Mouse (Mus musculus): ENCODE measurements at regions not wholly inside any gene's neighbourhood (a gene's known extent, or its start where the extent isn't known, plus 50 kb on each side); places are given as distances from the start of the nearest gene placed in this dataset.

GRCm38 (mm10) chr11:114462755-114463374, 205.5 kb upstream of the Rpl38 start:
- in situ Hi-C loops (cut with MboI; ENCODE audit: low pct_unique_long_range_greater_than_20kb in 1 of 2, low sequenced_read_pairs in 2 of 2, unreplicated experiment in 1 of 2), result no loop called here

GRCm38 (mm10) chr11:114454876-114455330, 213.4 kb upstream of the Rpl38 start:
- in situ Hi-C loops (cut with MboI; ENCODE audit: low pct_unique_long_range_greater_than_20kb in 1 of 2, low sequenced_read_pairs in 2 of 2, unreplicated experiment in 1 of 2), result no loop called here

- in situ Hi-C loops (cut with MboI; ENCODE audit: low pct_unique_long_range_greater_than_20kb in 1 of 2, low sequenced_read_pairs in 2 of 2, unreplicated experiment in 1 of 2), result no loop called here
These were observed 219.4 kb upstream of the Rpl38 start for GRCm38 (mm10) chr11:114448776-114449401.

- in situ Hi-C loops (cut with MboI; ENCODE audit: low pct_unique_long_range_greater_than_20kb in 1 of 2, low sequenced_read_pairs in 2 of 2, unreplicated experiment in 1 of 2), result no loop called here
These were observed 220.9 kb upstream of the Rpl38 start for GRCm38 (mm10) chr11:114447461-114447847.

GRCm38 (mm10) chr11:114446617-114447460, 221.5 kb upstream of the Rpl38 start:
- in situ Hi-C loops (cut with MboI; ENCODE audit: low pct_unique_long_range_greater_than_20kb in 1 of 2, low sequenced_read_pairs in 2 of 2, unreplicated experiment in 1 of 2), result no loop called here

GRCm38 (mm10) chr11:114446075-114446616, 222.2 kb upstream of the Rpl38 start:
- in situ Hi-C loops (cut with MboI; ENCODE audit: low pct_unique_long_range_greater_than_20kb in 1 of 2, low sequenced_read_pairs in 2 of 2, unreplicated experiment in 1 of 2), result no loop called here

DNA sequence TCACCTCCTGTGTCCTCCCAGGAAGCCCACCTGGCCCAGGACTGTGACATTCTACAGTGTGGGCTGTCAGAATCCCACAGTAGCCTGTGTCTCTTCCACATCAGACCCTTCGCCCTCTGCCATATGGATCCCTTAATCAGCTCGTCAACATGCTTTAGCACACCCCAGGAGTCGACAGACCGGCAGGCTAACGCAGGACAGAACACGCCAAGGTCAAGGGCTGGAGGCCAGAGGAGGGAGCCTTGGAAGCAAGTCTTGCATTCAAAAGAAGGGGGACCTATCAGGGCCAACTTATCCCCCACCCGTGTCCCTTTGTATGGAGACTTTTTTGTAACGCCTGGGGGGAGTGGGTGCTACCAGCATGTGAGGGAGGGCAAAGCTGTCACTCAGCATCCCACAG, 224.1 kb upstream of the Rpl38 start:
- in situ Hi-C loops (cut with MboI; ENCODE audit: low pct_unique_long_range_greater_than_20kb in 1 of 2, low sequenced_read_pairs in 2 of 2, unreplicated experiment in 1 of 2), result no loop called here

GRCm38 (mm10) chr11:114443444-114443843, 224.9 kb upstream of the Rpl38 start:
- in situ Hi-C loops (cut with MboI; ENCODE audit: low pct_unique_long_range_greater_than_20kb in 1 of 2, low sequenced_read_pairs in 2 of 2, unreplicated experiment in 1 of 2), result no loop called here

GRCm38 (mm10) chr11:114439314-114439713, 229.0 kb upstream of the Rpl38 start:
- in situ Hi-C loops (cut with MboI; ENCODE audit: low pct_unique_long_range_greater_than_20kb in 1 of 2, low sequenced_read_pairs in 2 of 2, unreplicated experiment in 1 of 2), result no loop called here

DNA sequence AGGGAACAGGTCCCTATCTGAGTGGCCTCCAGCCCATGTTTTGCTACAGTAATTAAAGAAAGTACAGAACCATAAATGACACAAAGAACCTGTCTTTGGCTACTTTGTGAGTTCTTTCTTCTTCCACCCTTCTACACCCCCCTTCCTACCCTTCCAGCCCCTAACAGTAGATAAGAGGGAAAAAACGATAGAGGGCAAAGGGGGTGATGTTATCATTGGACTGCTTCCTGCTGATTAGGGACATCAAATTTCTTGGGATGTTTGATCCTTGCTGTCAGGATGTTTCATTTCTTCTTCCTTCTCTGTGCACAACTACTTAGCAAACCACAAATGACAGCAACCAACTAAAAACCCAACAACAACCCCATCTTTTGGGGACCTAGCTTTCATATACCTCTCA, 232.5 kb upstream of the Rpl38 start:
- in situ Hi-C loops (cut with MboI; ENCODE audit: low pct_unique_long_range_greater_than_20kb in 1 of 2, low sequenced_read_pairs in 2 of 2, unreplicated experiment in 1 of 2), result no loop called here

GRCm38 (mm10) chr11:114433561-114433960, 234.8 kb upstream of the Rpl38 start:
- in situ Hi-C loops (cut with MboI; ENCODE audit: low pct_unique_long_range_greater_than_20kb in 1 of 2, low sequenced_read_pairs in 2 of 2, unreplicated experiment in 1 of 2), result no loop called here

DNA sequence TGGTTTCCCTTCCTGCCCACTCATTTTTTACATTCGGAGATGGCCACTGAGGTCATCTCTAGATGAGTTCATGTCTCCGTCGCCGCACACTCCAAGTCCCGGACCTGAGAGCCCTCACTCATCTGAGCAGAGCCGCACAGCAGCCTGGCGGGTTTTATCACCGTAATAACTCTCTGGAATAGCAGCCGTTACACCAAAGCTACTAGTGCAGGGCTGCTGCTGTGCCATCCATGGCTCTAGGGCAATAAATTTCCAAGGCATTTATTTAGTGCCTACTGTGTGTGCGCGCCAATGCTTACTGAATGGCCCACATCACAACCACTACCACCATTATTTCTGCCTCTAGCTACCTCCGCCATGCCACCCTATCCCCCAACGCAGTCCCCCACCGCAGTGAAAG, 242.9 kb upstream of the Rpl38 start:
- in situ Hi-C loops (cut with MboI; ENCODE audit: low pct_unique_long_range_greater_than_20kb in 1 of 2, low sequenced_read_pairs in 2 of 2, unreplicated experiment in 1 of 2), result no loop called here

- in situ Hi-C loops (cut with MboI; ENCODE audit: low pct_unique_long_range_greater_than_20kb in 1 of 2, low sequenced_read_pairs in 2 of 2, unreplicated experiment in 1 of 2), result no loop called here
These were observed 245.0 kb upstream of the Rpl38 start for GRCm38 (mm10) chr11:114423322-114423721.

DNA sequence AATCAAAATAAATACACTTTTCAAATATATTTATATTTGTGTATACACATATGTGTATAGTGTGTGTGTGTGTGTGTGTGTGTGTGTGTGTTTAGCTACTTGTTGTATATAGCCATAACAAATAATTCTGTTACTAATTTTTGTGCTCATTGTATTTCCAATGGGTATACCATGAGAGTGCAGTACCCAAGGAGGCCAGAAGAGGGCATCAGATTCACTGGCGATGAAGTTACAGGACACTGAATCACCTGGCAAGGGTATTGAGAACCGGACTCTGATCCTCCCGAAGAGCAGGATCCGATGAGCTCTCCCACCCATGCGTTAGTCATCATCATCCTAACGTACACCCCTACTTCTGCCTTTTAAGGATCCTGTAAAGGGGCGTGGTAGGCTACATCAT, 249.3 kb upstream of the Rpl38 start:
- in situ Hi-C loops (cut with MboI; ENCODE audit: low pct_unique_long_range_greater_than_20kb in 1 of 2, low sequenced_read_pairs in 2 of 2, unreplicated experiment in 1 of 2), result loop anchor here in 1 of 2 experiments (5.0 kb wide), 1 partner anchor 213 kb away; no protein-coding TSS in a partner anchor

DNA sequence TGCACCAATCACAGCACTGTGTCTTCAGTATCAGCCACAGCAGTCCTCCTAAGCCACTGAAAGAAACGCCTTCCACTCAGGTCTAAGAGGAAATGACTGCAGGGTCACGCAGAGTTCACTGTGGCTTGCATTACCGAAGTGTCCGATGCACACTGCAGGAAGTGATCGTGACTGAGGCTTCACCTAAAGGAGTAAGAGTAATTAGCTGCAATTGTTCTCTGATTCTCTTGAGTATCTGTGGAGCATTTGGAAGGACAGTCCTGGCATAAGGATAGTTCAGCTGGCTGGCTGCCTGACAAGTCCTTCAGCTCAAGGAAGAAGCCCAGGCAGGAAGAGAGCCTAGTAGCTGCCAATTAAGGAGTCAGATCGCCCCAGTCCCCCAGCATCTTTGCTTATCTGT, 252.2 kb upstream of the Rpl38 start:
- in situ Hi-C loops (cut with MboI; ENCODE audit: low pct_unique_long_range_greater_than_20kb in 1 of 2, low sequenced_read_pairs in 2 of 2, unreplicated experiment in 1 of 2), result loop anchor here in 1 of 2 experiments (5.0 kb wide), 1 partner anchor 216 kb away; no protein-coding TSS in a partner anchor

- in situ Hi-C loops (cut with MboI; ENCODE audit: low pct_unique_long_range_greater_than_20kb in 1 of 2, low sequenced_read_pairs in 2 of 2, unreplicated experiment in 1 of 2), result loop anchor here in 1 of 2 experiments (10.0 kb wide), 1 partner anchor 330 kb away; no protein-coding TSS in a partner anchor
These were observed 263.9 kb upstream of the Rpl38 start for GRCm38 (mm10) chr11:114404401-114404800.

- in situ Hi-C loops (cut with MboI; ENCODE audit: low pct_unique_long_range_greater_than_20kb in 1 of 2, low sequenced_read_pairs in 2 of 2, unreplicated experiment in 1 of 2), result loop anchor here in 1 of 2 experiments (10.0 kb wide), 1 partner anchor 328 kb away; no protein-coding TSS in a partner anchor
These were observed 265.6 kb upstream of the Rpl38 start for GRCm38 (mm10) chr11:114402556-114403320.

DNA sequence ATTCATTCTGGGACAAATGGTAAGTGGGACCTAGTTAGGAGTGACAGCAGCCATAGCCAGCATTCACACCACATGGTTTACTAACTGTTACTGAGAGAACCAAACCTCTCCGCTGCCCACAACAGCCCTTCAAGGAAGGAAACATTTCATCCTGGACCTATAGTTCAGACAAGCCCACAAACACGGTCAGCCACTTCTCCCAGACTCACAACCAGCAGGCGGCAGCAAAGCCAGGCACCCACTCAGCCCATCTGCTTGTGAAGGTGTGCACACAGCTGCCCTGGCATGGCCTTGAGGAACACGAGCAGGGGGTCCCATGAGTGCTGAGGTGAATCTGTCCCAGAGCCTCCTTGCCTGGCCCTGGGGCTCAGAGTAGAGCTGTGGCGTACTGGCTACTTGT, 267.6 kb upstream of the Rpl38 start:
- in situ Hi-C loops (cut with MboI; ENCODE audit: low pct_unique_long_range_greater_than_20kb in 1 of 2, low sequenced_read_pairs in 2 of 2, unreplicated experiment in 1 of 2), result loop anchor here in 1 of 2 experiments (10.0 kb wide), 1 partner anchor 326 kb away; no protein-coding TSS in a partner anchor
